Mouse (Mus musculus): ENCODE data around the gene Cacna1e. TPM values are rescaled to one million over a fixed set of nuclear protein-coding genes. Genes with fewer than 3 reads are reported as not detected.

Cacna1e gene
- total and polyA plus RNA-seq, 2 experiments from 2014 or later = 8.0 to 58.2 TPM

DNA sequence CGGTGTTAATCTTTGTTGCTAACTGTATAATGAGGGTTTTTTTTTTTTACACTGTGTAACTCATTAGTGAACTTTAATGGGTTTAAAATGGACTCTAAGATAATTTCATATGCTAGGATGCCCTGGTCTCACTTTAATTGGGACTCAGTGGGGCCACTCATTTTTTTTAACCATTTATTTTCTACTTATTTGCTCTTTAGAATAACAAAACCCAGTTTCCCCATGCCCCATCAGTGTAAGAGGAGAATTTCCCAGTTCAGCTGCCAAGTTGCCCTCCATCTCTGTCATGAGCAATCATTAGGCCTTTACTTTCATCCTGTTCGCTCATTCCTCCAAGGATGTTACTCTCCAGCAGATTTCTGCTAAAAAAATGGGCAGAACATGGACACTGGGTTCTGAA lies 425.7 kb downstream of the Cacna1e start:
- no peaks in the 10 kb centered on the region for H3K4me1 ChIP-seq (ENCODE audit: insufficient read depth, low read length)
- H3K9me3 ChIP-seq (ENCODE audit: low read length) = no peaks in the 10 kb centered on the region
- DNase-seq (ENCODE audit: low spot score) (no peak), ATAC-seq (no peak)
- H3K4me2 ChIP-seq (ENCODE audit: low read depth, low read length) = no peak overlapping the region
- 0 out of 2 replicates have a peak, but pooled peaks cover 5% of the 10 kb centered on the region for H3K36me3 ChIP-seq (ENCODE audit: insufficient read depth, low read length)
- H3K27me3 ChIP-seq (ENCODE audit: insufficient read depth, low read length) = no peaks in the 10 kb centered on the region
- no peak overlapping the region for H3K9ac ChIP-seq (replicated peaks; ENCODE audit: low read length)
- WGBS = 68% methylated on average over 2 of the region's 2 CpGs
- H3K4me3 ChIP-seq (ENCODE audit: low read length) = no peak overlapping the region
- H3K27ac ChIP-seq = no peak overlapping the region
- no peak for TF ChIP-seq CTCF (IDR thresholded peaks at IDR 0.05; ENCODE audit: low read depth)

DNA sequence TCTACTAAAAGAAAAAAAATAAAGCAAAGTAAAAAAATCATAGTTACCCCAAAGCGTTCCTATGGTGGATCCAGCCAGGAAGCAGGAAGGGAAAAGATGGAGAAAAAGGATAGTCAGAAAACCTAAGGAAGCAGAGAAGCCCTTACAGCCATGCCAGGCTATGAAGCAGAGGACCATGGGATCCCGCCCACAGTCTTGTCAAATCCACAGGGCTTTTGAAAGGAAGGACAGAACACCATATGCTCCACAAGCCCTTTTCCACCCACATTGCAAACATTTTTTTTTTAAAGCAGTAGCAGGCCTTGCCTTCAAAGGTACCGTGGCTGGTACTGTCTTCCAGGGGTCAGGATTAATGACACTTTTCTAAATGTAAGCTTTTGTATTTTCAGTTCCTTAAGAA lies 433.5 kb downstream of the Cacna1e start:
- H3K4me1 ChIP-seq (ENCODE audit: insufficient read depth, low read length) = no peaks in the 10 kb centered on the region
- H3K4me3 ChIP-seq (ENCODE audit: low read length) = no peak overlapping the region
- H3K4me2 ChIP-seq (ENCODE audit: low read depth, low read length) = no peak overlapping the region
- no peaks in the 10 kb centered on the region for H3K36me3 ChIP-seq (ENCODE audit: insufficient read depth, low read length)
- no peaks in the 10 kb centered on the region for H3K27me3 ChIP-seq (ENCODE audit: insufficient read depth, low read length)
- WGBS = 81% methylated on average over 3 of the region's 3 CpGs
- H3K9ac ChIP-seq (replicated peaks; ENCODE audit: low read length) = no peak overlapping the region
- DNase-seq (ENCODE audit: low spot score) = no peak
- H3K9me3 ChIP-seq (ENCODE audit: low read length) = no peaks in the 10 kb centered on the region
- no peak for TF ChIP-seq CTCF (IDR thresholded peaks at IDR 0.05; ENCODE audit: low read depth)
- ATAC-seq = no peak
- no peak overlapping the region for H3K27ac ChIP-seq

DNA sequence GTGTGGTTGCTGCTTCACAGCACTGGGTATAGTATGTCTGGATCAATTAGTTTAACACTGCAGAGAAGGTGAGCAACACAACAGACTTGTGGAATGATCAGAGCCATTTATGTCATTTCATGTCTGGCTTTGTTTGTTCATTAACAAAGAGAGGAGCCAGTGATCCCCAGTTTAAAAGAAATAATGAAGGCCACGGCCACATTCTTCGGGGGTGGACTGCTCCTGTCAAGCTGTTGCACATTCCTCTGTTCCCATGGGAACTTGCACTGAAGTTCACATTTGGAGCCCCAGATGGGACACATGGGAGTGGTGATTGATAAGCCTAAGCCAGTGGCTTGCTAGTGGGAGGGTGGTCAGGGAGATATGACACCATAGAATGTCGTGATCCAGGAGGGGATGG lies 437.8 kb downstream of the Cacna1e start:
- ATAC-seq (no peak), DNase-seq (ENCODE audit: low spot score) (no peak)
- H3K36me3 ChIP-seq (ENCODE audit: insufficient read depth, low read length) = peaks cover 9% of the 10 kb centered on the region; the same call in 1 of the 2 replicates
- H3K4me1 ChIP-seq (ENCODE audit: insufficient read depth, low read length) = no peaks in the 10 kb centered on the region
- no peak overlapping the region for H3K4me2 ChIP-seq (ENCODE audit: low read depth, low read length)
- no peaks in the 10 kb centered on the region for H3K9me3 ChIP-seq (ENCODE audit: low read length)
- 38% methylated on average over 3 of the region's 3 CpGs for WGBS
- no peak overlapping the region for H3K27ac ChIP-seq
- H3K9ac ChIP-seq (replicated peaks; ENCODE audit: low read length) = no peak overlapping the region
- no peak overlapping the region for H3K4me3 ChIP-seq (ENCODE audit: low read length)
- no peak for TF ChIP-seq CTCF (IDR thresholded peaks at IDR 0.05; ENCODE audit: low read depth)
- H3K27me3 ChIP-seq (ENCODE audit: insufficient read depth, low read length) = no peaks in the 10 kb centered on the region

DNA sequence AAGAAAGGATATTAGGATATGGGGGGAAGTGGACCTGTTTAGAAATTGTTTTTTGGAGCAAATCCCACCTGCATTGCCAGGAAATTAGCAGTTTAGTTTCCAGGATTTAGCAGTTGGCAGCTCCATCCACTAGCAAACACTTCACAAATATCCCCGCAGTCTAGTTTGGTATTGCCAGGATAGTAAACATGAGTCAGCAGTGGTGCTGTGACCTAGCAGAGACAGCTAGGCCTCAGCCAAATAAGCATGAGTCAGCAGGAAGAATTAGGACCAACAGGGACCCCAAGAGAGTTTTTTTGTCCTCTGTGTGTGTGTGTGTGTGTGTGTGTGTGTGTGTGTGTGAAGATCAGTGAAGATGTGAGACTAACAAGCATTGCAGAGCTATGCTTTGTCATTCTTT lies 450.8 kb downstream of the Cacna1e start:
- ATAC-seq = no peak
- DNase-seq (ENCODE audit: low spot score) = no peak
- Histone ChIP-seq H3K4me1 (ENCODE audit: insufficient read depth, low read length) (no peaks in the 10 kb centered on the region), H3K4me2 (ENCODE audit: low read depth, low read length) (no peak overlapping the region), H3K36me3 (ENCODE audit: insufficient read depth, low read length) (peaks cover 12% of the 10 kb centered on the region; the same call in 1 of the 2 replicates), H3K9me3 (ENCODE audit: low read length) (0 out of 2 replicates have a peak, but pooled peaks cover 6% of the 10 kb centered on the region), H3K27me3 (ENCODE audit: insufficient read depth, low read length) (no peaks in the 10 kb centered on the region), H3K9ac (replicated peaks; ENCODE audit: low read length) (no peak overlapping the region), H3K4me3 (ENCODE audit: low read length) (no peak overlapping the region), H3K27ac (no peak overlapping the region)
- WGBS = 88% methylated on average over 1 of the region's 1 CpGs
- no peak for TF ChIP-seq CTCF (IDR thresholded peaks at IDR 0.05; ENCODE audit: low read depth)

DNA sequence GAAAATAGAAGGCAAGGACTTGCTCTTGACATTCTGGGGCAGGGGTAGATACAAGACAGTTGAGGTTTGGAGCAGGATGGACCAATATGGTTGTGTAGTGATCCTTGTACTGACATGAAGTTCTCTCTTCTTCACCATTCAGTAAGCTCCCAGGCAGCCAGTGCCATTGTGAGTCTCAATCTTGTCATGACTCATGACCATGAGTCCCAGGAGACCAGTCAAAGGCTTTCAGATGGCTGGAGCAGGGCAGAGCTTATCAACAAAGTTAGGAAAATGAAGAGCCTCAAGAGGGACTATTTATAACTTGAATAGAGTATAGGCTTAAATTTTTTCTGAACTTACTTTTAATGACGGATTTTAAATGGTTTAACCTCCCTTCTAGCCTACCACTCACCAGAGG lies 451.2 kb downstream of the Cacna1e start:
- WGBS = 74% methylated on average over 1 of the region's 1 CpGs
- Histone ChIP-seq H3K4me1 (ENCODE audit: insufficient read depth, low read length) (no peaks in the 10 kb centered on the region), H3K4me3 (ENCODE audit: low read length) (no peak overlapping the region), H3K27me3 (ENCODE audit: insufficient read depth, low read length) (no peaks in the 10 kb centered on the region), H3K36me3 (ENCODE audit: insufficient read depth, low read length) (peaks cover 12% of the 10 kb centered on the region; the same call in 1 of the 2 replicates), H3K9me3 (ENCODE audit: low read length) (0 out of 2 replicates have a peak, but pooled peaks cover 6% of the 10 kb centered on the region), H3K9ac (replicated peaks; ENCODE audit: low read length) (no peak overlapping the region), H3K27ac (no peak overlapping the region), H3K4me2 (ENCODE audit: low read depth, low read length) (no peak overlapping the region)
- no peak for TF ChIP-seq CTCF (IDR thresholded peaks at IDR 0.05; ENCODE audit: low read depth)
- no peak for ATAC-seq
- DNase-seq (ENCODE audit: low spot score) = no peak

DNA sequence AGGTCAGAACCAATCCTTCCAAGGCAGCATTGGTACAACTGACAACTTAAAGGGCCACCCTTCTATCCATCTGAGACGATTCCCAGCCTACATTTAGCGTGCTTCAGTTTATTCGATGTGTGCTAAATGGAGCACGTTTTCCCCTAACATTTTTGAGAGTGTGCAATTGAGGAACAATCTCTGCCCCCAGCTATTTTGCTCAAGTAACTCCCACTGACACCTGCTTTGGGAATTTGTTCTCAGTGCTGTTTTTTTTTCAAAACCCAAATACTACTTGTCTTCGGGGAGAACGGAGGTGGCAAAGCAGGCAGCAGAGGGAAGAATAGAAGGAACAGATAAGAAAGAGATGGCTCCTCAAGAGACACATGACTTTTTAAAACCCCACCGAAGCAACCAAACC lies 456.0 kb downstream of the Cacna1e start:
- TF ChIP-seq CTCF (IDR thresholded peaks at IDR 0.05; ENCODE audit: low read depth) = no peak
- H3K27me3 ChIP-seq (ENCODE audit: insufficient read depth, low read length) = no peaks in the 10 kb centered on the region
- H3K27ac ChIP-seq = no peak overlapping the region
- H3K4me1 ChIP-seq (ENCODE audit: insufficient read depth, low read length) = no peaks in the 10 kb centered on the region
- H3K36me3 ChIP-seq (ENCODE audit: insufficient read depth, low read length) = 0 out of 2 replicates have a peak, but pooled peaks cover 6% of the 10 kb centered on the region
- H3K4me3 ChIP-seq (ENCODE audit: low read length) = no peak overlapping the region
- DNase-seq (ENCODE audit: low spot score) (no peak), ATAC-seq (no peak)
- 85% methylated on average over 7 of the region's 7 CpGs for WGBS
- no peak overlapping the region for H3K4me2 ChIP-seq (ENCODE audit: low read depth, low read length)
- H3K9ac ChIP-seq (replicated peaks; ENCODE audit: low read length) = no peak overlapping the region
- no peaks in the 10 kb centered on the region for H3K9me3 ChIP-seq (ENCODE audit: low read length)

DNA sequence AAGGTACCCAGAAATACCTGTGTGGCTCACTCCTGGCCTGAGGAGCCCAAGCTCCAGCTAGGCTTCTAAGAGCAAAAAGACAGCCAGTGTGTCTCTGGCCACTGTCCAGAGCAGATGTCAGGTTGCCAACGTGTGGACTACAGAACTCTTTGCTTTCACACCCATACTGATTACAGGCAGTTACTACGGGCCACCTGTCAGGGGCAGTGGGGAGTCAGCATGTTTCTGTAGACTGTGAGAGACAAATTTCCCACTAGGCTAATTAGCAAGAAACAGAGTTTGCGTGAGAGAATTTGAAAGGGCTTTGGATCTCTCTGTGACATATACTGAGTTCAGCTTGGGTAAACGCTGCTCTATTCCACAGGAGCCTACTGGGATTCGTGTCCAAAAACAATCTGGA lies 466.0 kb downstream of the Cacna1e start:
- no peak overlapping the region for H3K27ac ChIP-seq

More for the DNA sequence above, 466.0 kb downstream of the Cacna1e start:
- Histone ChIP-seq H3K4me1 (ENCODE audit: insufficient read depth, low read length) (no peaks in the 10 kb centered on the region), H3K4me3 (ENCODE audit: low read length) (no peak overlapping the region), H3K27me3 (ENCODE audit: insufficient read depth, low read length) (no peaks in the 10 kb centered on the region), H3K9ac (replicated peaks; ENCODE audit: low read length) (no peak overlapping the region), H3K4me2 (ENCODE audit: low read depth, low read length) (no peak overlapping the region), H3K36me3 (ENCODE audit: insufficient read depth, low read length) (no peaks in the 10 kb centered on the region), H3K9me3 (ENCODE audit: low read length) (no peaks in the 10 kb centered on the region)
- ATAC-seq = peak; percentile 40
- peak; percentile 55 for DNase-seq (ENCODE audit: low spot score)
- peak; percentile 51 for TF ChIP-seq CTCF (IDR thresholded peaks at IDR 0.05; ENCODE audit: low read depth)
- WGBS = 38% methylated on average over 5 of the region's 5 CpGs

Measured in hindbrain, postnatal 0 days (tissue).